Mouse (Mus musculus): ENCODE results near the gene Usp35. TPM values are rescaled to one million over a fixed set of nuclear protein-coding genes. Genes with fewer than 3 reads are reported as not detected.

The Usp35 gene
- total and polyA plus RNA-seq, 3 experiments, result 0.58 to 2.2 TPM; not detected in 1

DNA sequence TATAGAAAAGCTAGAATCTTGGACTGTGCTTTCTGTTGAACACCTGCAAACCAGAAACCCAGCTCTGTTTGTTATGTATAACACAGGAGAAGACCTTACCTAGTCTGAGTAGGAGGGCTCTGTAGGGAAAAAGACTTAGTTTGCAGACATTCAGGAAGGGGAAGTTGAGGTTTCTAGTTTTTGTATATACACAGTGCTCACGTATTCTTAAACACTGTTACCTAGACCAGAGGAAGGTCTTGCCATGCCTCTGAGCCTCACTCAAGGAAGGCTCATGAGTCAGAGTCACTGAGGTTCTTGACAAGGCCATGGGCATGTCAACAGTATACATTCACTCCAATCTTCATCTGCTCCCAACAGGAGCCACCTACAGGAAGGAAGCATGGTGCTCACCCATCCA is 60.8 kb downstream of the Usp35 start:
- TF ChIP-seq ZKSCAN1 (IDR thresholded peaks at IDR 0.05; ENCODE audit: low read depth, low read length), result no peak
- no peak for TF ChIP-seq MAX (IDR thresholded peaks at IDR 0.05; ENCODE audit: low read length)
- no peak for TF ChIP-seq SIN3A (IDR thresholded peaks at IDR 0.05; ENCODE audit: low read length)
- TF ChIP-seq GABPA (IDR thresholded peaks at IDR 0.05; ENCODE audit: low read depth, low read length), result no peak
- no peak for TF ChIP-seq TCF12 (IDR thresholded peaks at IDR 0.05; ENCODE audit: low read depth, low read length)
- TF ChIP-seq RAD21 (IDR thresholded peaks at IDR 0.05; ENCODE audit: low read depth, low read length), result no peak
- TF ChIP-seq MYB (IDR thresholded peaks at IDR 0.05; ENCODE audit: low read depth, low read length), result no peak
- no peak for TF ChIP-seq POLR2AphosphoS2 (IDR thresholded peaks at IDR 0.05; ENCODE audit: low read length)
- no peak for TF ChIP-seq CHD1 (IDR thresholded peaks at IDR 0.05; ENCODE audit: low read depth, low read length)
- no peak for TF ChIP-seq POLR2AphosphoS5 (IDR thresholded peaks at IDR 0.05; ENCODE audit: borderline replicate concordance, low read depth, low read length)
- no peak for TF ChIP-seq MAFK (IDR thresholded peaks at IDR 0.05; ENCODE audit: borderline replicate concordance, low read depth, low read length)
- TF ChIP-seq MEF2A (IDR thresholded peaks at IDR 0.05; ENCODE audit: extremely low read depth, insufficient replicate concordance, low read depth, low read length, poor library complexity, severe bottlenecking), result no peak
- no peak for TF ChIP-seq USF1 (IDR thresholded peaks at IDR 0.05; ENCODE audit: low read depth, low read length)
- TF ChIP-seq MYC (IDR thresholded peaks at IDR 0.05; ENCODE audit: low read depth, low read length), result no peak
- no peak for TF ChIP-seq E2F4 (IDR thresholded peaks at IDR 0.05; ENCODE audit: borderline replicate concordance, low read depth, low read length)
- no peak for TF ChIP-seq HCFC1 (IDR thresholded peaks at IDR 0.05; ENCODE audit: low read depth, low read length)
- no peak for TF ChIP-seq TAL1 (IDR thresholded peaks at IDR 0.05; ENCODE audit: low read length)
- no peak for TF ChIP-seq TBP (IDR thresholded peaks at IDR 0.05; ENCODE audit: low read depth, low read length)
- no peak for TF ChIP-seq NRF1 (IDR thresholded peaks at IDR 0.05; ENCODE audit: insufficient read depth, low read depth, low read length, poor library complexity, severe bottlenecking)
- TF ChIP-seq ETS1 (IDR thresholded peaks at IDR 0.05; ENCODE audit: low read depth, low read length), result no peak
- peak overlapping the region; percentile 91 for H3K27ac ChIP-seq (ENCODE audit: control insufficient read depth, low read depth, low read length)
- peak; percentile 66 for DNase-seq (ENCODE audit: low read depth, low spot score)

DNA sequence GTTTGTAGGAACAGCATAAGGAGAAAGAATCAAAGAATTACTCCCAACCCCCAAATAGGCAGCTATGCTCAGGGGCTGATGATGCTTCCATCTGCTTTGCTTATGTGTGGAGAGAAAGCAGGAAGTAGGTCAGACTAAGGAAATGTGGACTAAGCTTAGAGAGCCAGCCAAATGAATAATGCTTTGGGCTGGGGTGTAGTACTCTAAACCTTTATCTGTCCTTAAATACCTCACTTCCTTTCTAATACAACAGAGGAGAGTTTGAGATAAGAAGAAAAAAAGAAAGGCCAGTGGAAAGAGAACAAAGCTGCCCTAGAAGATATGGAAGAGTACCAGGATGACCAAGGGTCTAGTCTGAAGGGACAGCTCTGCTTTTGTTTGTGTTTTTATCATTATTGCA is 61.5 kb downstream of the Usp35 start:
- peaks cover 11 to 13% of the 10 kb centered on the region in 2 experiments for H3K4me1 ChIP-seq (ENCODE audit: control insufficient read depth in 1 of 2, insufficient read depth in 2 of 2, low read length in 2 of 2)
- H3K27me3 ChIP-seq (ENCODE audit: control insufficient read depth in 1 of 2, insufficient read depth in 2 of 2, low read length in 2 of 2), result no peaks in the 10 kb centered on the region
- H3K9ac ChIP-seq (ENCODE audit: control insufficient read depth, low read depth, low read length, poor library complexity, severe bottlenecking), result peak overlapping the region; percentile 10; the same call in 1 of the 2 replicates
- peak; percentile 42 for TF ChIP-seq HCFC1 (IDR thresholded peaks at IDR 0.05; ENCODE audit: low read depth, low read length)
- TF ChIP-seq ZKSCAN1 (IDR thresholded peaks at IDR 0.05; ENCODE audit: low read depth, low read length), result no peak
- TF ChIP-seq BHLHE40 (IDR thresholded peaks at IDR 0.05; ENCODE audit: borderline replicate concordance, low read depth, low read length), result peak; percentile 30; the same call in 1 of the 2 replicates
- no peak for TF ChIP-seq CTCF (IDR thresholded peaks at IDR 0.05 in 2 of 3, conservative IDR thresholded peaks at IDR 0.05 in 1 of 3; ENCODE audit: control insufficient read depth in 1 of 3, insufficient read depth in 1 of 3, low read depth in 2 of 3, low read length in 3 of 3, poor library complexity in 1 of 3, severe bottlenecking in 1 of 3)
- TF ChIP-seq RCOR1 (IDR thresholded peaks at IDR 0.05; ENCODE audit: low read depth, low read length), result peak; percentile 81
- no peak for TF ChIP-seq POLR2AphosphoS2 (IDR thresholded peaks at IDR 0.05; ENCODE audit: low read length)
- peak; percentile 96 for TF ChIP-seq GATA1 (IDR thresholded peaks at IDR 0.05; ENCODE audit: low read depth, low read length)
- TF ChIP-seq ZNF384 (IDR thresholded peaks at IDR 0.05; ENCODE audit: low read depth, low read length), result peak; percentile 94
- TF ChIP-seq MYB (IDR thresholded peaks at IDR 0.05; ENCODE audit: low read depth, low read length), result peak; percentile 36; the same call in 1 of the 2 replicates
- peak; percentile 5; the same call in 1 of the 2 replicates for TF ChIP-seq TBP (IDR thresholded peaks at IDR 0.05; ENCODE audit: low read depth, low read length)
- TF ChIP-seq EP300 (IDR thresholded peaks at IDR 0.05; ENCODE audit: low read depth in 1 of 2, low read length in 2 of 2), result peak; percentile 95 to 98
- TF ChIP-seq NRF1 (IDR thresholded peaks at IDR 0.05; ENCODE audit: insufficient read depth, low read depth, low read length, poor library complexity, severe bottlenecking), result no peak
- TF ChIP-seq TCF12 (IDR thresholded peaks at IDR 0.05; ENCODE audit: low read depth, low read length), result peak; percentile 92
- TF ChIP-seq MXI1 (IDR thresholded peaks at IDR 0.05; ENCODE audit: low read depth, low read length), result no peak; the same call in 1 of the 2 replicates
- peak; percentile 67; the same call in 1 of the 2 replicates for TF ChIP-seq MYC (IDR thresholded peaks at IDR 0.05; ENCODE audit: low read depth, low read length)
- TF ChIP-seq JUND (IDR thresholded peaks at IDR 0.05; ENCODE audit: low read depth, low read length), result 0 out of 2 replicates have a peak, but pooled peaks have one; percentile 35
- TF ChIP-seq TAL1 (IDR thresholded peaks at IDR 0.05; ENCODE audit: low read length), result peak; percentile 91
- TF ChIP-seq SIN3A (IDR thresholded peaks at IDR 0.05; ENCODE audit: low read length), result peak; percentile 57
- TF ChIP-seq ETS1 (IDR thresholded peaks at IDR 0.05; ENCODE audit: low read depth, low read length), result peak; percentile 89
- peak; percentile 80 for TF ChIP-seq ELF1 (IDR thresholded peaks at IDR 0.05; ENCODE audit: low read depth, low read length)
- H3K79me2 ChIP-seq (ENCODE audit: control insufficient read depth, insufficient read depth, low read length, poor library complexity), result no peaks in the 10 kb centered on the region
- H3K9me3 ChIP-seq (replicated peaks; ENCODE audit: insufficient read depth, low read length), result no peaks in the 10 kb centered on the region
- H3K27ac ChIP-seq (ENCODE audit: control insufficient read depth, low read depth, low read length), result peak overlapping the region; percentile 91
- H3K36me3 ChIP-seq (ENCODE audit: control insufficient read depth in 1 of 2, insufficient read depth in 2 of 2, low read length in 2 of 2), result peaks cover 0 to 29% of the 10 kb centered on the region in 2 experiments; a peak in 2 of 4 replicates
- peak; percentile 89 for DNase-seq (ENCODE audit: low read depth, low spot score)
- H3K4me3 ChIP-seq (ENCODE audit: control insufficient read depth in 1 of 2, insufficient read depth in 1 of 2, low read depth in 2 of 2, low read length in 2 of 2), result no peak overlapping the region

More for the DNA sequence above, 60.8 kb downstream of the Usp35 start:
- Histone ChIP-seq H3K27me3 (ENCODE audit: control insufficient read depth in 1 of 2, insufficient read depth in 2 of 2, low read length in 2 of 2) (no peaks in the 10 kb centered on the region), H3K9ac (ENCODE audit: control insufficient read depth, low read depth, low read length, poor library complexity, severe bottlenecking) (no peak overlapping the region), H3K4me1 (ENCODE audit: control insufficient read depth in 1 of 2, insufficient read depth in 2 of 2, low read length in 2 of 2) (peaks cover 11 to 13% of the 10 kb centered on the region in 2 experiments), H3K9me3 (replicated peaks; ENCODE audit: insufficient read depth, low read length) (no peaks in the 10 kb centered on the region), H3K36me3 (ENCODE audit: control insufficient read depth in 1 of 2, insufficient read depth in 2 of 2, low read length in 2 of 2) (peaks cover 0 to 29% of the 10 kb centered on the region in 2 experiments; a peak in 2 of 4 replicates), H3K79me2 (ENCODE audit: control insufficient read depth, insufficient read depth, low read length, poor library complexity) (no peaks in the 10 kb centered on the region), H3K4me3 (ENCODE audit: control insufficient read depth in 1 of 2, insufficient read depth in 1 of 2, low read depth in 2 of 2, low read length in 2 of 2) (no peak overlapping the region)
